ENCODE assay signal across 8 mouse cellular contexts in genomic region chr13:3891479-3892087, GRCm38 (mm10). TPM values are rescaled to one million over a fixed set of nuclear protein-coding genes. Genes with fewer than 3 reads are reported as not detected.
DNase-seq lines count a peak whose midpoint lies in the region; ATAC-seq and TF ChIP-seq lines count a peak whose summit lies in the region.

No protein-coding gene starts in this region.

- no peak overlapping the region for H3K27ac ChIP-seq in neural tube, embryonic 11.5 days (ENCODE audit: low read depth, low read length)
- H3K27ac ChIP-seq in stomach, postnatal 0 days (replicated peaks) = peak overlapping the region; percentile 70
- H3K27ac ChIP-seq in thymus, adult 2 months (ENCODE audit: control insufficient read depth, insufficient read depth, low read length) = no peak overlapping the region

- no peak for DNase-seq in neural tube, embryonic 11.5 days (ENCODE audit: low spot score)
- no peak for DNase-seq in neural tube, embryonic 10.5 days (ENCODE audit: extremely low spot score, low spot score)
- peak; percentile 43 to 74 for DNase-seq in kidney, postnatal 25 days
- DNase-seq in stomach, postnatal 0 days (ENCODE audit: low spot score) = peak; percentile 26
- no peak for DNase-seq in cerebellum, adult 18-20 months
- no peak for DNase-seq in thymus, adult 2 months

- peaks cover 55% of the 10 kb centered on the region for H3K4me1 ChIP-seq in erythroblast, embryonic 14.5 days (ENCODE audit: control insufficient read depth)
- H3K4me1 ChIP-seq in neural tube, embryonic 11.5 days (ENCODE audit: control insufficient read depth, insufficient read depth, low read length) = no peaks in the 10 kb centered on the region
- H3K4me1 ChIP-seq in stomach, postnatal 0 days (replicated peaks; ENCODE audit: control insufficient read depth, insufficient read depth) = no peaks in the 10 kb centered on the region
- H3K4me1 ChIP-seq in thymus, adult 2 months (replicated peaks; ENCODE audit: control insufficient read depth, insufficient read depth, low read length) = no peaks in the 10 kb centered on the region

- WGBS in neural tube, embryonic 11.5 days = 29% methylated on average over 8 of the region's 8 CpGs
- 26% methylated on average over 8 of the region's 8 CpGs for WGBS in stomach, postnatal 0 days
- WGBS in thymus, adult 2 months = 88% methylated on average over 8 of the region's 8 CpGs

- no peak overlapping the region for H3K9ac ChIP-seq in neural tube, embryonic 11.5 days (ENCODE audit: low read length)
- peak overlapping the region; percentile 71 for H3K9ac ChIP-seq in stomach, postnatal 0 days (ENCODE audit: low read length)

- TF ChIP-seq CTCF in stomach, postnatal 0 days (IDR thresholded peaks at IDR 0.05; ENCODE audit: low read depth) = no peak
- no peak for TF ChIP-seq CTCF in thymus, adult 2 months (IDR thresholded peaks at IDR 0.05; ENCODE audit: borderline replicate concordance, control insufficient read depth, extremely low read depth, insufficient read depth, low read length, poor library complexity)

- TF ChIP-seq POLR2A in thymus, adult 2 months (IDR thresholded peaks at IDR 0.05; ENCODE audit: control insufficient read depth, extremely low read depth, insufficient read depth, low read length, poor library complexity) = no peak

- H3K4me2 ChIP-seq in neural tube, embryonic 11.5 days (ENCODE audit: low read depth) = peak overlapping the region; percentile 61
- peak overlapping the region; percentile 62 for H3K4me2 ChIP-seq in stomach, postnatal 0 days (replicated peaks; ENCODE audit: low read depth)

- H3K4me3 ChIP-seq in erythroblast, embryonic 14.5 days (replicated peaks) = peak overlapping the region; percentile 75
- peak overlapping the region; percentile 46 for H3K4me3 ChIP-seq in neural tube, embryonic 11.5 days (ENCODE audit: low read depth, low read length)
- H3K4me3 ChIP-seq in stomach, postnatal 0 days (ENCODE audit: low read depth, low read length) = peak overlapping the region; percentile 61
- H3K4me3 ChIP-seq in thymus, adult 2 months (ENCODE audit: control insufficient read depth, insufficient read depth, low read length) = no peak overlapping the region

- H3K9me3 ChIP-seq in erythroblast, embryonic 14.5 days (ENCODE audit: control insufficient read depth, low read length) = no peaks in the 10 kb centered on the region
- no peaks in the 10 kb centered on the region for H3K9me3 ChIP-seq in neural tube, embryonic 11.5 days (ENCODE audit: control insufficient read depth, low read length)
- H3K9me3 ChIP-seq in stomach, postnatal 0 days (ENCODE audit: control insufficient read depth, low read length) = no peaks in the 10 kb centered on the region

- peaks cover 77% of the 10 kb centered on the region for H3K36me3 ChIP-seq in erythroblast, embryonic 14.5 days (ENCODE audit: control insufficient read depth)
- H3K36me3 ChIP-seq in neural tube, embryonic 11.5 days (ENCODE audit: control insufficient read depth, insufficient read depth, low read length) = peaks cover 6% of the 10 kb centered on the region; the same call in 1 of the 2 replicates
- peaks cover 9% of the 10 kb centered on the region for H3K36me3 ChIP-seq in stomach, postnatal 0 days (ENCODE audit: control insufficient read depth, insufficient read depth, low read length)
- peaks cover 15% of the 10 kb centered on the region for H3K36me3 ChIP-seq in thymus, adult 2 months (ENCODE audit: control insufficient read depth, insufficient read depth, low read length)

- TF ChIP-seq EP300 in stomach, postnatal 0 days (optimal IDR thresholded peaks at IDR 0.05) = no peak

- no peak for ATAC-seq in erythroblast, adult 5-6 weeks (replicated peaks; ENCODE audit: low FRiP score, poor library complexity, severe bottlenecking)
- ATAC-seq in neural tube, embryonic 11.5 days (ENCODE audit: insufficient read depth, low FRiP score, low TSS enrichment) = no peak
- ATAC-seq in stomach, postnatal 0 days (ENCODE audit: low FRiP score, low TSS enrichment) = no peak

- H3K27me3 ChIP-seq in erythroblast, embryonic 14.5 days (ENCODE audit: control insufficient read depth) = no peaks in the 10 kb centered on the region
- H3K27me3 ChIP-seq in neural tube, embryonic 11.5 days (ENCODE audit: control insufficient read depth, insufficient read depth, low read length) = no peaks in the 10 kb centered on the region
- H3K27me3 ChIP-seq in stomach, postnatal 0 days (ENCODE audit: control insufficient read depth, insufficient read depth, low read length) = no peaks in the 10 kb centered on the region
- no peaks in the 10 kb centered on the region for H3K27me3 ChIP-seq in thymus, adult 2 months (ENCODE audit: control insufficient read depth, insufficient read depth, low read length)

RNA-seq across cellular contexts. Expression of gene Net1, which starts 26.4 kb away (rescaled TPM):
- polyA plus RNA-seq in erythroblast, embryonic 14.5 days (2012) = 5.8 and 9.3 TPM in 2 replicates
- 13.4 and 17.8 TPM in 2 replicates for total RNA-seq in erythroblast, adult 5-6 weeks (2015; ENCODE audit: low replicate concordance)
- total RNA-seq in erythroblast, adult 5-6 weeks (2017; ENCODE audit: low replicate concordance) = 21.0 and 42.0 TPM in 2 replicates
- polyA plus RNA-seq in neural tube, embryonic 11.5 days (2014; fragmentation: Nextera tagmentation; extraction: Ambion mirVana) = 50.3 and 61.1 TPM in 2 replicates
- 54.6 and 59.1 TPM in 2 replicates for polyA plus RNA-seq in stomach, postnatal 0 days (2015; fragmentation: Nextera tagmentation; extraction: Ambion mirVana)
- 24.4 and 29.0 TPM in 2 replicates for polyA plus RNA-seq in thymus, adult 2 months (2012; rRNA removed)

RNA-seq across cellular contexts. Expression of gene Tubal3, which starts 26.5 kb away (rescaled TPM):
- polyA plus RNA-seq in erythroblast, embryonic 14.5 days (2012) = not detected in 2 replicates
- not detected in 2 replicates for total RNA-seq in erythroblast, adult 5-6 weeks (2015; ENCODE audit: low replicate concordance)
- not detected in 2 replicates for total RNA-seq in erythroblast, adult 5-6 weeks (2017; ENCODE audit: low replicate concordance)
- not detected in 2 replicates for polyA plus RNA-seq in neural tube, embryonic 11.5 days (2014; fragmentation: Nextera tagmentation; extraction: Ambion mirVana)
- not detected in 2 replicates for polyA plus RNA-seq in stomach, postnatal 0 days (2015; fragmentation: Nextera tagmentation; extraction: Ambion mirVana)
- polyA plus RNA-seq in thymus, adult 2 months (2012; rRNA removed) = not detected in 2 replicates

RNA-seq across cellular contexts. Expression of gene Calm5, which starts 37.6 kb away (rescaled TPM):
- not detected in 2 replicates for polyA plus RNA-seq in erythroblast, embryonic 14.5 days (2012)
- not detected in 2 replicates for total RNA-seq in erythroblast, adult 5-6 weeks (2015; ENCODE audit: low replicate concordance)
- total RNA-seq in erythroblast, adult 5-6 weeks (2017; ENCODE audit: low replicate concordance) = not detected in 2 replicates
- polyA plus RNA-seq in neural tube, embryonic 11.5 days (2014; fragmentation: Nextera tagmentation; extraction: Ambion mirVana) = not detected in 2 replicates
- 0.18 TPM in 1 of 2 replicates, not detected in the other for polyA plus RNA-seq in stomach, postnatal 0 days (2015; fragmentation: Nextera tagmentation; extraction: Ambion mirVana)
- not detected in 2 replicates for polyA plus RNA-seq in thymus, adult 2 months (2012; rRNA removed)

RNA-seq across cellular contexts. Expression of gene Ucn3, which starts 53.6 kb away (rescaled TPM):
- 0.03 TPM in 1 of 2 replicates, not detected in the other for polyA plus RNA-seq in erythroblast, embryonic 14.5 days (2012)
- total RNA-seq in erythroblast, adult 5-6 weeks (2015; ENCODE audit: low replicate concordance) = not detected in 2 replicates
- total RNA-seq in erythroblast, adult 5-6 weeks (2017; ENCODE audit: low replicate concordance) = not detected in 2 replicates
- not detected in 2 replicates for polyA plus RNA-seq in neural tube, embryonic 11.5 days (2014; fragmentation: Nextera tagmentation; extraction: Ambion mirVana)
- not detected in 2 replicates for polyA plus RNA-seq in stomach, postnatal 0 days (2015; fragmentation: Nextera tagmentation; extraction: Ambion mirVana)
- polyA plus RNA-seq in thymus, adult 2 months (2012; rRNA removed) = 0.15 and 0.17 TPM in 2 replicates

RNA-seq across cellular contexts. Expression of gene Calm4, which starts 54.0 kb away (rescaled TPM):
- polyA plus RNA-seq in erythroblast, embryonic 14.5 days (2012) = not detected in 2 replicates
- total RNA-seq in erythroblast, adult 5-6 weeks (2015; ENCODE audit: low replicate concordance) = not detected in 2 replicates
- total RNA-seq in erythroblast, adult 5-6 weeks (2017; ENCODE audit: low replicate concordance) = not detected in 2 replicates
- polyA plus RNA-seq in neural tube, embryonic 11.5 days (2014; fragmentation: Nextera tagmentation; extraction: Ambion mirVana) = not detected in 2 replicates
- polyA plus RNA-seq in stomach, postnatal 0 days (2015; fragmentation: Nextera tagmentation; extraction: Ambion mirVana) = 280 and 324 TPM in 2 replicates
- polyA plus RNA-seq in thymus, adult 2 months (2012; rRNA removed) = 0.68 and 1.5 TPM in 2 replicates

Comparison
In these comparisons a context has a peak if more than half of its experiments do, and no peak if none do; other contexts are left out.
1. DNase-seq: peak in kidney, postnatal 25 days (2 of 2) and stomach, postnatal 0 days (single experiment); none in neural tube, embryonic 11.5 days (single experiment), neural tube, embryonic 10.5 days (single experiment), cerebellum, adult 18-20 months (0 of 2) and thymus, adult 2 months (single experiment).